Mouse (Mus musculus): ENCODE results near the gene Ndufb2.

GRCm38 (mm10) chr6:39556900-39557659 is 35.3 kb upstream of the Ndufb2 start:
- no peak for TF ChIP-seq CTCF (IDR thresholded peaks at IDR 0.05; ENCODE audit: borderline replicate concordance, insufficient read depth, low read depth, low read length)
- TF ChIP-seq POLR2A (IDR thresholded peaks at IDR 0.05; ENCODE audit: borderline replicate concordance, insufficient read depth, low read length), result no peak
